Mouse (Mus musculus) kidney, embryonic 14.5 days (tissue): Measurements from ENCODE around the gene Prm1. TPM values are rescaled to one million over a fixed set of nuclear protein-coding genes. Genes with fewer than 3 reads are reported as not detected.
"Not testable (repeated sequence)": the region's sequence is repeated elsewhere in the genome, so short reads cannot be mapped to it uniquely, and the experiment has no call there.

Source experiments
- ATAC-seq: fragments of 200-750 bp; cut with Nextera tagmentation; 2 replicates; pipeline ENCODE4 v1.8.0; 2017; ENCODE audit warnings: moderate number of reproducible peaks, mild to moderate bottlenecking, moderate TSS enrichment, moderate library complexity; ENCODE audit not compliant: low FRiP score, low TSS enrichment
- H3K27ac ChIP-seq: fragments of 300-500 bp; sonication (generic); 2 replicates; pipeline ENCODE4 v1.5.1; 2014; ENCODE audit warnings: low read depth, mild to moderate bottlenecking, low read length, moderate library complexity, mixed read lengths
- H3K27me3 ChIP-seq: fragments of 300-500 bp; sonication (generic); 2 replicates; pipeline ENCODE4 v1.6.1; 2014; ENCODE audit warnings: mild to moderate bottlenecking, low read length; ENCODE audit not compliant: control insufficient read depth, insufficient read depth
- H3K36me3 ChIP-seq: fragments of 300-500 bp; sonication (generic); 2 replicates; pipeline ENCODE4 v1.6.1; 2014; ENCODE audit warnings: low read length, mixed read lengths; ENCODE audit not compliant: control insufficient read depth, insufficient read depth
- H3K4me1 ChIP-seq: fragments of 300-500 bp; sonication (generic); 2 replicates; pipeline ENCODE4 v1.6.1; 2014; ENCODE audit warnings: low read length, mixed read lengths; ENCODE audit not compliant: control insufficient read depth, insufficient read depth
- H3K4me2 ChIP-seq: fragments of 300-500 bp; sonication (generic); replicated peaks from 2 replicates; pipeline ENCODE4 v1.6.1; 2014; ENCODE audit warnings: low read depth, mild to moderate bottlenecking, low read length
- H3K4me3 ChIP-seq: fragments of 300-500 bp; sonication (generic); 2 replicates; pipeline ENCODE4 v1.5.1; 2014; ENCODE audit warnings: mild to moderate bottlenecking, low read length
- H3K9ac ChIP-seq: fragments of 300-500 bp; sonication (generic); 2 replicates; pipeline ENCODE4 v1.6.1; 2014; ENCODE audit warnings: low read depth, mild to moderate bottlenecking, low read length, moderate library complexity
- H3K9me3 ChIP-seq: fragments of 300-500 bp; sonication (generic); 2 replicates; pipeline ENCODE4 v1.6.1; 2016; ENCODE audit warnings: low read length; ENCODE audit not compliant: control insufficient read depth
- WGBS: fragments of 180-500 bp; shearing (Covaris S2); extraction: QIAGEN DNeasy Blood & Tissue Kit; methylation state at CpG from one replicate; pipeline ENCODE4 v1.1.7; 2014; 5-methylcytosine and 5-hydroxymethylcytosine counted together
- polyA plus RNA-seq: library from polyadenylated mRNA; unstranded; fragments of >200 nt; fragmentation: Nextera tagmentation; extraction: Ambion mirVana; gene quantifications from 2 replicates; pipeline ENCODE4 v1.2.1, GENCODE M21; 2014

The Prm1 gene
- polyA plus RNA-seq = not detected in 2 replicates

DNA sequence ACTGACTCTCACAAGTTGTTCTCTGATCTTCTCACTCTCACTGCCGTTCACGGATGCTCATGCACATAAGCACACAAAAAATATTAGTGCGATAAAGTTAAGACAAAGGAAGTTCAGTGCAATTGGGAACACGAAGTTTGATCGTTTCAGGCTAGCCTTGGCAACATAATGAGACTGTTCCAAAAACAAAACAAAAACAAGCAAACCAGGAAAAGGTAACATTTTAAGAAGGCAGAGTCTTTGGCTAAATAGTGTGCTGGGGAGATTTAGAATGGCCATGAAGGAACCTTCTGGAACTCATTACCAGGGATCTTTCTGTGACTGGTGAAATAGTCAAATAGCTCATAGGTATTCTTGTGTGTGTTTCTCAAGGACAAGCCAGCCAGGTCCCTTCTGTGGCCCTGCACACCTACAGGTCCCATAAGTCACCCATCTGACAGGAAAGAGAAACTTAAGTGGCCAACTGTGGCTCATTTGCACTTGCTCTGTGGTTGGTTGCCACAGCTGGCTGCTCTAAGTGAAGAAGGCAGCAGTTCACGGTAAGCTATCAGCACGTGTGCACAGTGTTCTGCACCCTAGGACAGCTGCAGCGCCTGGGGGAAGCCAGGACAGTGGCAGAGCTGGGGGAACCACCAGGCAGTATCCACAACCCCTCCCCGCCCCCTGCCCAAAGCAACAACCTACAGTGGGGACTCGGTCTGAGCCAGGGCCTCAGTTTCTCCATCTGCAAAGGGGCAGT is at the start of gene Prm1:
TSS of gene Prm1 (minus strand) at position 51 of the 739 bp plus-strand sequence.
- Histone ChIP-seq H3K4me1 (no peaks in the 10 kb centered on the region), H3K36me3 (no peaks in the 10 kb centered on the region), H3K27ac (no peak within 1 kb of the TSS), H3K9me3 (no peaks in the 10 kb centered on the region), H3K27me3 (no peaks in the 10 kb centered on the region), H3K9ac (no peak within 1 kb of the TSS), H3K4me2 (no peak within 1 kb of the TSS), H3K4me3 (no peak within 1 kb of the TSS)
- ATAC-seq = no peak
- 76% methylated on average over 10 of the region's 10 CpGs for WGBS

GRCm38 (mm10) chr16:10852216-10852615 is 46.6 kb upstream of the Prm1 start:
- ATAC-seq, H3K27me3 ChIP-seq, H3K4me2 ChIP-seq, H3K4me3 ChIP-seq, H3K4me1 ChIP-seq, H3K36me3 ChIP-seq, H3K9me3 ChIP-seq, H3K9ac ChIP-seq, H3K27ac ChIP-seq: not testable (repeated sequence)
- 90% methylated on average over 10 of the region's 10 CpGs for WGBS

- WGBS = 76% methylated on average over 4 of the region's 4 CpGs
Measured at GRCm38 (mm10) chr16:10850905-10851304, 45.3 kb upstream of the Prm1 start.

DNA sequence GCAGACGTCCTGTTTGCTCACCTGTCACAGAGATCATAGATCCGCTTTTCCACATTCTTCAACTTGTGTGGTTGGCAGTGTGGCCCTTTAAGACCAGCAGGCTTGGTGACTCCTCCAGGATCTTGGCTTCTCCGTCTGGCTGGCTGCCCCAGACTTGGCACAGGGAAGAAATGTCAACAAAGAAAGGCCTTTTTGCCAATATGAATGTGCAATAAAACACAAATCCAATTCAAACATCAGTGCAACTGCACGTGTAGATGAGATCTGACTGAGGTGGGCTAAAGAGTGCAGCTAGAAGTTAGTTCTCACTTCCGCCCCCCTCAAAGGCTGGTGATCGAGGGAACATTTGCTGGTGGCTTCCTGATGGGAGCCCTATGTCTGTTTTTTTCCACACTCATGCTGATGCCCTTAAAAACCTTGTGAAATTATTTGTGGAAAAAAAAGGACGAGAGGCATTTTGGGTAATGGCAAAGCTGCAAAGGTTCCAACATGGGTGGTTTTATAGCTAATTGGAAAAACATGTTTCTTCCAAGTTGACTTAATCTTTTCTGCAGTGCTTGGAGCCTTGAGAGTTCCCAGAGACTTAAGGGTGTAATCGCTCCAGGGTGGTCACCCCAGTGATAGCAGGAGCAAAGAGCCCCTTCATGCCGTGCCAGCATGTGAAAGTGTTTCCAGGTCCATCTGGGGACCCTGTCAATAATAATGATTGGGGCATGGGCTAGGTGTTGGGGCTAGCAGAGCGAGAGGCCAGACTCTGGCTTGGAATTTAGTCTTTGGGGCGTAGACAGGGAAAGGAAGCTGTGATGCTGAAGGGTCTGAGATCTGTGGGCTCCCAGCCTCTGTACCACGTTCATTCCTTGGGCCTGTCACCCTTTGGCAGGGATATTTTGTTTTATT is 44.6 kb upstream of the Prm1 start:
- 67% methylated on average over 12 of the region's 12 CpGs for whole genome bisulfite sequencing
- Histone ChIP-seq H3K36me3 (no peaks in the 10 kb centered on the region), H3K9ac (no peak overlapping the region), H3K9me3 (no peaks in the 10 kb centered on the region), H3K4me2 (no peak overlapping the region), H3K27ac (no peak overlapping the region), H3K27me3 (no peaks in the 10 kb centered on the region), H3K4me3 (no peak overlapping the region), H3K4me1 (0 out of 2 replicates have a peak, but pooled peaks cover 4% of the 10 kb centered on the region)
- no peak for ATAC-seq

More at GRCm38 (mm10) chr16:10850905-10851304, 45.3 kb upstream of the Prm1 start:
- Histone ChIP-seq H3K4me3 (no peak overlapping the region), H3K4me1 (0 out of 2 replicates have a peak, but pooled peaks cover 4% of the 10 kb centered on the region), H3K27ac (no peak overlapping the region), H3K36me3 (no peaks in the 10 kb centered on the region), H3K4me2 (no peak overlapping the region), H3K9me3 (no peaks in the 10 kb centered on the region), H3K27me3 (no peaks in the 10 kb centered on the region), H3K9ac (no peak overlapping the region)
- ATAC-seq = no peak

GRCm38 (mm10) chr16:10846503-10846902 is 40.9 kb upstream of the Prm1 start:
- no peak overlapping the region for H3K4me3 ChIP-seq
- H3K4me2 ChIP-seq = no peak overlapping the region
- no peaks in the 10 kb centered on the region for H3K9me3 ChIP-seq
- peak; percentile 71; the same call in 1 of the 2 replicates for ATAC-seq
- no peaks in the 10 kb centered on the region for H3K27me3 ChIP-seq
- H3K27ac ChIP-seq = no peak overlapping the region
- H3K9ac ChIP-seq = no peak overlapping the region
- peaks cover 20% of the 10 kb centered on the region for H3K4me1 ChIP-seq
- no peaks in the 10 kb centered on the region for H3K36me3 ChIP-seq
- 63% methylated on average over 4 of the region's 4 CpGs for WGBS

DNA sequence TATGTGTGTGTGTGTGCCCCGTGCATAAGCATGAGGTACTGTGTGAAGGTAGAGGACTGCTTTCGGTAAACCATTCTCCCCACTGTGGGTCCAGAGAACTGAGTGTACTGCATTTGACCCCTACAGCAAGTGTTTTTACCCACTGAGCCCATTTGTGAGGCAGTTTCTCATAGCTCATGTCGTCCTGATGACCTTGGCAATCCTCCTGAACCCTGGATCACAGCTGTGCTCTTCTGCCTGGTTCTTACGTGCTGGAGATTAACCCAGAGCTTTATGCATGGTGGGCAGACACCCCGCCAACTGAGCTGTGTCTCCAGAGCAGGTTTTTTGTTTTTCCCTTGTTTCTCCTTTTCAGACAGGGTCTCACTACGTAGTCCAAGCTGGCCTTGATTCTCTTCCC is 40.3 kb upstream of the Prm1 start:
- Histone ChIP-seq H3K4me1 (peaks cover 20% of the 10 kb centered on the region), H3K9ac (no peak overlapping the region), H3K4me3 (no peak overlapping the region), H3K36me3 (no peaks in the 10 kb centered on the region), H3K27ac (no peak overlapping the region), H3K27me3 (no peaks in the 10 kb centered on the region), H3K4me2 (no peak overlapping the region), H3K9me3 (no peaks in the 10 kb centered on the region)
- ATAC-seq = no peak
- WGBS = 87% methylated on average over 6 of the region's 6 CpGs

DNA sequence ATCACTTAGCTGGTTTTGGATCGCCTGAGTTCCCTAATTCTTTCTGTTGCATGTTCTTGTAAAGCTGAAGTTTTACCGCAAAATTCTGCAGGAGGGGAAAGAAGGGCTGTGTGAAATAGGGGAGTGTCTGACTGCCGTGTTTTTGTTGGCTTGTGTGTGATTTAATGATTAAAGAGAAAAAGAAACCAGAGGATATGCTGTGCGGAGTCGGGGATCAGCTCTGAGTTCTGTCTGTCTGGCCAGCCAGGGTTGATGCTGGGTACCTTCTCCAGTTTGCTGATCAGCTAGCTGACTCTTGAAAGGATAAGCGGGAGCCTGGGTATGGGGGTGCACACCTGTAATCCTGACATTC is 38.7 kb upstream of the Prm1 start:
- peak overlapping the region; percentile 57; the same call in 1 of the 2 replicates for H3K27ac ChIP-seq
- WGBS = 37% methylated on average over 6 of the region's 6 CpGs
- no peak for ATAC-seq
- H3K9ac ChIP-seq = no peak overlapping the region; the same call in 1 of the 2 replicates
- no peaks in the 10 kb centered on the region for H3K27me3 ChIP-seq
- H3K4me2 ChIP-seq = peak overlapping the region; percentile 46
- peak overlapping the region; percentile 24; the same call in 1 of the 2 replicates for H3K4me3 ChIP-seq
- H3K36me3 ChIP-seq = no peaks in the 10 kb centered on the region
- H3K9me3 ChIP-seq = no peaks in the 10 kb centered on the region
- H3K4me1 ChIP-seq = peaks cover 16% of the 10 kb centered on the region

- Histone ChIP-seq H3K9me3 (no peaks in the 10 kb centered on the region), H3K9ac (peak overlapping the region; percentile 40), H3K4me3 (peak overlapping the region; percentile 24; the same call in 1 of the 2 replicates), H3K27me3 (no peaks in the 10 kb centered on the region), H3K36me3 (no peaks in the 10 kb centered on the region), H3K27ac (peak overlapping the region; percentile 57; the same call in 1 of the 2 replicates), H3K4me1 (peaks cover 20% of the 10 kb centered on the region), H3K4me2 (peak overlapping the region; percentile 46)
- ATAC-seq = no peak; the same call in 1 of the 2 replicates
- 13% methylated on average over 18 of the region's 18 CpGs for WGBS
Measured at GRCm38 (mm10) chr16:10843486-10844318, 38.1 kb upstream of the Prm1 start.
